Mouse (Mus musculus) left cerebral cortex, adult 2 months (tissue): ENCODE results near the gene Apela. TPM values are rescaled to one million over a fixed set of nuclear protein-coding genes. Genes with fewer than 3 reads are reported as not detected.

Experiments
- DNase-seq, 2 experiments: peaks; one replicate each; pipeline ENCODE4 v3.0.0; 2021 to 2022; ENCODE audit warnings: low spot score in 2 of 2, mixed read lengths in 1 of 2; ENCODE audit errors: extremely low spot score in 1 of 2
- H3K27ac ChIP-seq: fragments of 200-600 bp; 2 replicates; pipeline ENCODE4 v1.8.1; 2022
- H3K4me3 ChIP-seq: fragments of 200-600 bp; 2 replicates; pipeline ENCODE4 v1.8.1; 2022
- CTCF ChIP-seq: fragments of 200-600 bp; IDR thresholded peaks from 2 replicates; pipeline ENCODE4 v1.8.1; 2022; ENCODE audit warnings: antibody characterized with exemption, mild to moderate bottlenecking, moderate library complexity
- intact Hi-C: fragments of 180-260 bp; cut with DNase I; formaldehyde crosslinking; loops from one replicate; pipeline ENCODE4 v1.15.1; 2025
- total RNA-seq, 2 experiments: library from RNA; stranded (reverse); gene quantifications; 2 replicates each; pipeline ENCODE4 v1.2.3; 2021

Gene Apela
- total RNA-seq, 2 experiments from 2014 or later = not detected

GRCm38 (mm10) chr8:64998806-64999365 lies 38.2 kb downstream of the Apela start:
- TF ChIP-seq CTCF = no peak
- intact Hi-C loops = no loop called here
- H3K4me3 ChIP-seq = no peak overlapping the region
- DNase-seq = no peak
- H3K27ac ChIP-seq = no peak overlapping the region

DNA sequence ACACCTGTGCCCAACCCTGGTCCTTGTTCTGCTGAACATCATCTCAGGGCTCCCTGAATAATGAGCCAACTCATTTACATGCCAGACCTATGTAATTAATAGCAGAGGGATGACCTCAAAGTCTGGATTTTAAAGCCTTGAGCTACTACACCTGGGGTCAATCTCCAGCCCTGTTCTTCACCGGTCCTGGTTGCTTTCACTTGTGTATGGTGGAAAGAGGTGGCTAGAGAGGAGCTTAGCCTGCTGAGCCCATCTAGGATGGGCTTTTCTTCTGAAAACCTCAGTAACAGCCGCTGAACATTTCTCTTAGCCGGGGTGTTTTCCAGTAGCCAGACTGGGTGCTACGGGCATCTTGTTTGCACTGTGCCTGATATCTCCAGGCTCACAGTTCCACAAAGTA lies 49.4 kb downstream of the Apela start, which contains the start of gene Trim75:
Trim75 (minus strand) TSS at position 101 of the 400 bp plus-strand sequence.
- TF ChIP-seq CTCF = no peak
- Histone ChIP-seq H3K4me3 (no peak within 1 kb of the TSS), H3K27ac (no peak within 1 kb of the TSS)
- no peak for DNase-seq
- intact Hi-C loops = no loop called here

DNA sequence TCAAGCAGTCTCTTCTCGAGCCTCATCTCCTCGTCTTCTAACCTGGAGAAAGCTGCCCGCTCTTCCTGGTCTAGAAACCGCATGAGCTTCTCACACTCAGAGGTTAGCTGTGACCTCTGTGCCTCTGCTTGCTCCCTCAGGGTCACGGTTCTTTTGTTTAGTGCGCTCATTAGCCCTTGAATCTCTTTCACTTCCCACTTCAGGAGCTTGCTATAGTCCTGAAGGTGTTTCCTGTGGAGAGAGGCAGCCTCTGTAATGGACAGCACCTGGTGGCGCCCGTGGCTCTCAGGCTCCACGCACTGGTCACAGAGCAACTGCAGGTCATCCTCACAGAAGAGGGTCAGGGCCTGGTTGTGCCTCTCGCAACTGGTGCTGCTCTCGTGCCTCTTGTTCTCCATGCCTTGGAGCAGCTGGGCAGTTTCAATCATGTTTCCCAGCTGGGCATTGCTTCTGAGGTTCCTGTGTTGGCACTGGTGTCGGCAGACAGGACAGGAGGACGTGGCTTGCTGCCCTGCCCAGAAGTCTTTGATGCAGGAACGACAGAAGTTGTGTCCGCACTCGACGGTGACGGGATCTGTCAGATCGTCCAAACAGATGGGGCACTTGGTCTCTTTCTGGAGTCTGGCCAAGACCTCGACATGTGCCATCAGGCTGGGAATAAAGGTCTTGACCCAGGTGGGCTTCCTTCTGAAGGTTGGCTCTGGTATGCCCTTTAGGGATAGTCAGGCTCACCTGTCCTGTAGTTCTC lies 53.8 kb downstream of the Apela start:
- intact Hi-C loops = no loop called here
- Histone ChIP-seq H3K27ac (no peak overlapping the region), H3K4me3 (no peak overlapping the region)
- no peak for DNase-seq
- TF ChIP-seq CTCF = no peak

Other genes starting within 250 kb of the Apela start
- 100 to 1,000 TPM; 158 to 173 TPM for gene Klhl2, start 187.3 kb downstream of the Apela start, total RNA-seq
- gene Tmem192, start 90.2 kb downstream of the Apela start, total RNA-seq = 10 to 100 TPM; 24.0 to 24.1 TPM
- gene Trim75, start 49.5 kb downstream of the Apela start, total RNA-seq = not detected
- gene Trim61, start 18.8 kb downstream of the Apela start, total RNA-seq = not detected
- gene Trim60, start 18.8 kb downstream of the Apela start, total RNA-seq = not detected
- gene Gm10663, start 37.7 kb upstream of the Apela start, total RNA-seq = not detected
- gene BC030870, start 92.2 kb upstream of the Apela start, total RNA-seq = not detected